Mouse (Mus musculus) left cerebral cortex, postnatal 25 days (tissue): ENCODE measurements at regions not wholly inside any gene's neighbourhood (a gene's known extent, or its start where the extent isn't known, plus 50 kb on each side); places are given as distances from the start of the nearest gene placed in this dataset.

ENCODE experiments used
- DNase-seq, 2 experiments: peaks; one replicate each; pipeline ENCODE4 v3.0.0; 2022; ENCODE audit warnings: low spot score in 2 of 2, mixed read lengths in 1 of 2
- intact Hi-C: fragments of 180-260 bp; cut with DNase I; formaldehyde crosslinking; loops from one replicate; pipeline ENCODE4 v1.15.1; 2025

DNA sequence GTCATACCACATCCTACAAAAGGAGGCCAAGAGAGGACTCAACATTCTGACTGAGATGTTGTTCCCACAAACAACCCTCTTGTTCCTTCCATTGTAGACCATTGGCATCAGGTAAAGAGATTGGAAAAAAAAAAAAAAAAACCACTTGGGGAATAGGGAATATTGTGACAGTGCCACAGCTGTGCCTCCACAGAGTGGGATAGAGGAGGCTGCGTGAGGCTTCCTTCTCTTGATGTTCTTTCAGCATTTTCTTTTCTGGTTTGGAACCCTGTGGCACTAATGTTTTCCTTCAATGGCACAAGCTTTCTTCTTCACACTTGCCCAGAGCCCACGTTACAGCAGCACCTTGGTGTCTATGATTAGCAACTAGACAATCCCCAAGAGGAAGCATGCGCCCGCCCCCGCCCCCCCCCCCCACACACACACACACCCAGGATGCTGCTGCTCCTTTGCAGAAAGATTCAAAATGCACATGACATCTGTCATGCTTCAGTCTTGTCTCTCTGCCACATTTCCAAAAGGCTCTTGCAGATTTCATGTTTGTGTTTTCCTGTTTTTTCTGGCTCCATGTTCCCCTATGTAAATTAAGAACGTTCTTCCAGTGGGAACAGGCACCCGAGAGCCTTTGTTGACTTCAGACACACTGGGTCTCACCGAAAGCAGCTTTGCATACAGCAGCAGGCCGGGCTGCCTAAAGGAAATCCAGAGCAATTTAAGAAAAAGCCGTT lies 2283.4 kb upstream of the Gm7489 start:
- intact Hi-C loops = no loop called here
- DNase-seq = peak in 1 of 2 experiments; percentile 44

DNA sequence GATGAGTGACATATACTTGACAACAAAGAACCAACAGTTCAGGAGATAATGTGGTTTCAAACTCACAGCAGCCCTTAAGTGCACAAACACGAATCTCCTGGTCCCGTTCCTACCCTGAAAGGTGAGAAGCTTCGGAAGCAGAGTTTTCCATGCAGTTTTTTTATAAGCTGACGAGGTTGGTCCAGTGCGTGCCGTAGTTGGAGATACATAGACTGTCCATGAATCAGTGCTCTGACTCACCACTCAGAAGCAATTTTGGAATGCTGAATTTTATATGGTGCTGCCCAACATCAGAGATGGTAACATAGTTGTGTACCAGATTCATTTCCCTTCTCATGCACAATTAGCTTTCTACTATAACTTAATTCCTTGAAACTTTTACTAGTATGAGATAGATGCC lies 2263.3 kb upstream of the Gm7489 start:
- intact Hi-C loops = no loop called here
- DNase-seq = no peak

DNA sequence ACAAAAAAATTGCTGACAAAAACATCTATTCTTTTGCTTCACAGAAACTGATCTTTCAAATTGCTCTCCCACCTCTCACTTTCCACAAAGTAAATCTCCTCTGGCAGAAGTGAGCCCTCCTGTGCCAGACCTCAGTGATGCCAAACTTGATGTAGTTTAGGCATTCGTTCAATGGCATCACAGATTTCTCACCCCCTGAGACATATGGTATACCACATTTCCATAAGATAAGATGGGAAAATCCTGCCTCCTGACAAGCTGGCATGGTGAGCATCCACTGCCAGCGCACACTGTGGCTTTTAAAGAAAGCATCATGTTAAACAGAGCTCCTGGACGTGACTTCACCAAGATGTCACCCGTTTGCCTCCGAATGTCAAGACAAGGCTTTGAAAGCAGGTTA lies 2257.2 kb upstream of the Gm7489 start:
- intact Hi-C loops = no loop called here
- peak in 1 of 2 experiments; percentile 85 for DNase-seq

DNA sequence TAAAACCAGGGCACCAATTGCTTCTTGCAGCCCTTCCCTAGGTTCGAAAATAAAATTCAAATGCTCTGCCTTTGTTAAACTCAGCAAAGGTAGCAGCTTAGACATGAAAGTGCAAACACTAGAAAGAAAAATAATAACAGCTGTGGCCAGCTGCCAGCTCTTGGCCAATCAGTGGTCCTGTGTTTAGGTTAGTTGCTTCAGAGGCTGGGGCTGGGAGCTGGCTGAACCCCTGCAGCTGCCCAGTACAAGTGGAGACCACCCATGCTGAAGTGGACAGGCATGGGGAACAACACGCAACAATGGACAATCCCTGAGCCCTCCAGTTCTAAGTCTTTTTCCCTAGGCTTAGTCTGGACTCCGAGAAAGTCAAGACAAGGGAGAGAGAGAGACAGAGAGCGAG lies 2256.2 kb upstream of the Gm7489 start:
- DNase-seq = no peak

DNA sequence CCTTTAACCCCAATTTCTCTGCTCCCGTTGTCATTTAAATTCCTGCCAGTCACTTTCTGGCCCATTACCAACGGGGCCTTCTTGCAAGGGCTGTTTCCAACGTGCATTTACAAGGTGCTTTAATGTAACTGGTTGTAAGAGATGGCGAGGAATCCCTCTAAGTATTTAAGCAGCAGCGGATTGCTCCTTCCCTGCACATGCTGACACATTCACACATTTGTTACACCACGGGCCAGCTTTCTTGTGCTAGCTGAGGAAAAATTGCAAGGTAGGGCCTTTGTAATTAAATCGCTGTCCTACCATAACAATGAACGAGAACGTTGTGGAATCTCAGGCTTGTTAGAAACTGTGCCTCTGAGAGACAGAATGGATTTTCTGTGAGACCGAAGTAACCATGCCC lies 2252.8 kb upstream of the Gm7489 start:
- no peak for DNase-seq
- intact Hi-C loops = no loop called here

More for the DNA sequence above, 2256.2 kb upstream of the Gm7489 start:
- intact Hi-C loops = no loop called here

DNA sequence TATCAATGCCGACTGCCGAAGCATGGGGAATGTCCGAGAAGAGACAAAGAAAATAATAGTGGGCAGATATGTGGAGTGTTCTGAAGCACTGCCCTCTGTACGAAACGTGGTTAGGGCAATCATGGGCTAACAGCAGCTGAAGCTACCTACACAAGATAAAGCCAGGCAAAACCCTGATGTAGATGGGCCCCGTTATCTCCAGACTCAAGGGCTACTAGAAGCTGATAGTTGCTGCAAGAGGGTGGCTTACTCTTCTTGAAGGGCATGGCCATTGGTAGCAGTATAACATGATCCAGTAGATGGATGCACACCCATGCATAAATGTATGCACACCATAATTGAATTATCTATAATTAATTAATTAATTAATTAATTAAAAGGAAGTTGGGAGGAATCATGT lies 2251.6 kb upstream of the Gm7489 start:
- intact Hi-C loops = no loop called here

DNA sequence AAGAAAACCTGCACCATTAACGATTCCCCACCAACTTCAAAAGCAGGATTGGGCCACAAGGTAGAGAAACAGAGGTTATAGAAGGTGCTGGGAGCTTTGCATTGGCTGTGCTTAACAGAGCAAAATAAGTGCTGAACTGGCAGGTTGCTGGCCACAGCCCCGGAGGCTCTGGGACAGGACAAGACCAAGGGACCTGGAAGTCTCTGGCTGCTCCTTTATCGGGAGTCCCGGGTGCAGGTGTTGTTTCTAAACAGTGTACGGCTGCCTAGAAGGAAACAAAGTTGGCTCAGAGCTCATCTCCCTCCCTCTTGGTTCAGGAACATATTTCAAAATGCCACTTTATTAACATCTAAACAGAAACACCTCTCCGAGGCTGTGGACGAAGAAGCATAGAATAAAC lies 2250.0 kb upstream of the Gm7489 start:
- no peak for DNase-seq
- intact Hi-C loops = no loop called here

More for the DNA sequence above, 2251.6 kb upstream of the Gm7489 start:
- no peak for DNase-seq

DNA sequence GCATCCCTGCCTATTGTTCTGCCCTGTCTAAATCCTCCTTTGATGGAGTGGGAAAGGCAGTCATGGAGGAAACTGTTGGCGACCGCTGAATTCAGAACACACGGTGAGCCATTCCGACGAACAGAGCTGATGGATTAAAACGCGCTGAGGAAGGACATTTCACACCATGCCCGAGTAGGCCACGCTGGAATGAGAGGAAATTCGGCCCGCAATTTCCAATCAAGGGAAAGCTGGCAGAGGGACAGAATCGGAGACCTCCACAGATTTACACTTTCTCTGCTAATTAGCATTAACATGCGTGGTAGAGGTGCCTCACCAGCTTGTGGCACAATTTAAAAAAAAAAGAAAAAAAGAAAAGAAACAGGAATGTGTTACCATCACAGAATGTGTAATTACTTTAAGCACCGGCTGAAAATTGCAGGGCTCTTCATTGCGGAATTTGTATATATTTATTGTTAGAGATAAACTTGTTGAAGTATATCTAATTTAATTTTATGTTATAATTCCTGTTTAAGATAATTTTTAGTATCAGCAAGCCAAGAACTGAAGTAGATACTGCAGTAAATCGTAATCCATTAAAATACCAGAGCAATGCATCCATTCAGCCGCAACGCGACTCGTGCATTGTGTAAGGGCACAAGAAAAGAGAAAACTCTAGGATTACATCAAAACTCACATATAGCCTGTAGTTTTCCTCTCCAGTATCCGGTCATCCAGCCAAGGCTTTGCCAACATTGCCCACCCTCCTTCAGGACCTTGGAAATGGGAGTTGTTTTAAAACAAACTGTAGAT lies 2249.4 kb upstream of the Gm7489 start:
- peak in 1 of 2 experiments; percentile 16 for DNase-seq

DNA sequence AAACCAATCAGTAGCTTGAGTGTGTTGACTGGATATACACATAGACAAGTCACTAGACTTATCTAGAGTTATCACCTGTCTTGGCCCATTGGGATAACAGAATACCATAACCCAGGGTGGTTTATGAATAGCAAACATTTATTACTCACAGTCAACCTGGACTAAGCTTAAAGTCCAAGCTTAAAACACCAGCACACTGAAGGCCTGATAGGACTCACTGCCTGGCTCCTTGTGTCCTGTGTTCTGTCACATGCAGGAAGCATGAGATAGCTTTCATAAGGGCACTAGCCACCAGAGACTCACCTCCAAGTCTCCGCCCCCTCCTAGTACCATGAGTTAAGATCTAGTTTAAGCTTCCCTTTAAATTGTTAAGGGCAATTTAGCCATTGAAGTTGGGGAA lies 2247.1 kb upstream of the Gm7489 start:
- DNase-seq = no peak

More for the DNA sequence above, 2249.4 kb upstream of the Gm7489 start:
- intact Hi-C loops = no loop called here

DNA sequence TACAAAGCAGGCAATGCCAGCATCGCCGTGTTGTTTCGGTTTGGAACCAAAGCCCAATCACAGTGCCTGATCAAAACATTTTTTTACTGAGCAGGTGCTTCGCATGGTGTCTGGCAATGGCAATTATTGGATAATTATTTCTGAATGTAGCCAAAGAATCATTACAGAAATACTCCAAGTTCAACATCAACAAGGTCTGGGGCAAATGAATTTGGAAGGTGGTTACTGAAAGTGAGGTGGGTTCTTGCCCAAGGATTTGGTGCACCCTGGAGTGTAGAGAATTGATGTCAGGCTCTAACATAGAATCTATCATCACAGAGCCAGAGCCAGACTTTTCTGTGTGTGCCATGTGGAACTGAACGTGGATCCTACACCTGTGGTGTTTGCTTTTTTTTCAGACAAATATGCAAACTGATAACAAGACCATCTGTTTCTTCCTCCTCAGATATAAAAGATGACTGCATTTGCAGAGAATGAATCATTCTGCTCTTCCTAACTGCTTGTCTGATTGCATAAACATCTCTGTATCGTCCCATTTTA lies 2240.9 kb upstream of the Gm7489 start:
- intact Hi-C loops = no loop called here
- DNase-seq = peak in 1 of 2 experiments; percentile 66

More for the DNA sequence above, 2247.1 kb upstream of the Gm7489 start:
- intact Hi-C loops = no loop called here

DNA sequence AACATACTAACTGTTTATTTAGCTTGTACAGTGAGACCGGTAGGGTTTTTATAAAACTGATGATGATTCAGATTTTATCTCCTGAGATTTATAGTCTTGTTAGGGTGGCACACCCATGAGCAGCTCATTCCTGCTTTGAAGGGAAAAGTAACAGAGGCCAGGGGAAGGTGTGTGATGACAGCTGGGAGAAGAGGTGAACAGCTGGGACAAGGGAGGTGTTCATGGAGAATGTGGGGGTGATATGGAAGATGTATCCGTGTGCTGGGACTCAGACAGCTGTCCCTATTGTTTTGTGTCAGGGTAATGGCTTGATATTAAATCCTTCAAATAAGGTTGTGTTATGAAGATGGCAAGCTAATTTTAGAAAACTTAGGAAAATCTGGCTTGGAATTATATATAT lies 2238.4 kb upstream of the Gm7489 start:
- no peak for DNase-seq
- intact Hi-C loops = no loop called here

DNA sequence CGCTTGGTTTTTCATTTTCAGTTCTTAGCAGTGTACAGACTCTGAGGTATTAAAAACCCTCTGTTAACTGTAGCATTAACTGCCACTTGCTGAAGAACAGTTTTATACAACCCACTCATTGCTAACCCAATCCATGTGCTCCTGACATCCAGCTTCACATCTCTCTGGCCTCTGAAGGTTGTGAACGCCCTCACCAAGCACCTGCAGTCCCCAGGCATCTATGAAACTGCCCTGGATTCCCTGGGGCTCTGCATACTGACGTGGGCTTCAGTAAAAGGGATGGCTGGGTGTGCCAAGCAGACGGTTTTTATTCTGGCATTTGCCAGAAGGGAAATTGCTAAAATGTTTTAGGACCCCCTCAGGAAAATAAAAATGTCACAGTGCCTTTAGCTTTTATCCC lies 2232.2 kb upstream of the Gm7489 start:
- intact Hi-C loops = no loop called here
- DNase-seq = no peak

DNA sequence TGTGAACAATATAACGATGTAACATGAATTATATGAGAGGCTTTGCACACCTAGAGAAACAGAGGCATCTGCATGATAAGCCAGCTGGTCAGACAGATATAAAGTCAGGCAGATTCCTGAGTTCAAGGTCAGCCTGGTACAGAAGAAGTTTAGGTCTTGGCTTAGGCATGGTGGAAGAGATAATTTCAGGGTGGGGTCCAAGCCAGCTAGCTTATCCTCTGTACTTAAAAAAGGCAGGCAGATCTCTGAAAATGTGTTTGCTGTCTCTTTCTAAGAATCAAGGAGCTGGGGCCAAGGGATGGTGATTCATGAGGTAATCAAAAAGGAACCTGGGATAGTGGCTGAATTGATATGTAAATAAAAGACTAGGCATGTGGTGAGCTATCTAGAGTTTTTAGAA lies 2227.1 kb upstream of the Gm7489 start:
- no peak for DNase-seq
- intact Hi-C loops = no loop called here

DNA sequence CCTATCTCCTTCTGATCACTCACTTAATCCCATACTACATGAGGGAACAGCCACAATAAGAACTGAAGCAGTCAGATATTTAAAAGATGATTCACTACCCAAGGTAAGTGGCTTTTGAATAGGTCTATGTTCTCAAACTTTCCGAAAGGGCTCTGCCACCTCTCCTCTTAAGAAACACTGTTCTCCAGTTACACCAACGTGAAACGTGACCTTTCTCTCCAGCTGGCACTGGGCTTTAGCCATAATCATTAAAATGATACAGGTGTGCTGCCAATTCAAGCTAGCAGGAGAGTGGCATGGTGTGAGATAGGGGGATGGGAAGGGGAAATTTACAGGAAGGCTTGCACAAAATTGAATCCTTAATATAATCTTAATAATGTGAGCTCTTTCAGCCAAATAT lies 2216.4 kb upstream of the Gm7489 start:
- no peak for DNase-seq
- intact Hi-C loops = no loop called here

DNA sequence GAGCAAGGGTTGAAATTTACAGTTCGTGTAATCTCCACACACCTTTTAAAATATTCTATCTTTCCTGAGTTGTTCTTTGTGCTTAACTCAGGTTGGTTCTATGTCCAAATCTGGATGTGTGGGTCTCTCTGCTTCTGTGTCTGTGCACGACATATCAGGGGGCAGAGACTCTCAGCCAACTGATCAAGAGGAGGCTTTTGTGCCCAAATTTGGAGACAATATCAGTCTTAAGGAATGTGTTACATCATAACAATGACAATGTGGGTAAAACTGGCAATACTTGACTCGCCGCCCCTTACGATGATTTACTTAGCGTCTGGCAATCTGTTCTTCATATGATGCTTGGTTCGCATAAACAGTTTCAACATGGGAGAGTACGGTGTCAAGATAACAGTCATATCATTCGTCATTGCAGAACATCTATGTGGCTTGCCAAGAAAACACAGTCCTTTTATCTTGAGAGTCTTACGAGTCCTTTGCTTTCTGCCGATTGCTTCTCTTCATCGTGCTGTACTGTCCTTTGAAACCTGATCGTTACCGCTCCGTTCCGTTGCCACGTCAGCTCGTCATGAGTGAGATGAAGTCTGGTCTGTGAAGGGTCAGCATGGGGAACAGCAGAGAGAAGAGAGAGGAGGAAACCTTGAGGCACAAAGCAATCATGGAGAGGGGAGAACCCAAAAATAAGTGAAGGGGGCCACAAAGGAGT lies 2212.9 kb upstream of the Gm7489 start:
- no peak for DNase-seq
- intact Hi-C loops = no loop called here

DNA sequence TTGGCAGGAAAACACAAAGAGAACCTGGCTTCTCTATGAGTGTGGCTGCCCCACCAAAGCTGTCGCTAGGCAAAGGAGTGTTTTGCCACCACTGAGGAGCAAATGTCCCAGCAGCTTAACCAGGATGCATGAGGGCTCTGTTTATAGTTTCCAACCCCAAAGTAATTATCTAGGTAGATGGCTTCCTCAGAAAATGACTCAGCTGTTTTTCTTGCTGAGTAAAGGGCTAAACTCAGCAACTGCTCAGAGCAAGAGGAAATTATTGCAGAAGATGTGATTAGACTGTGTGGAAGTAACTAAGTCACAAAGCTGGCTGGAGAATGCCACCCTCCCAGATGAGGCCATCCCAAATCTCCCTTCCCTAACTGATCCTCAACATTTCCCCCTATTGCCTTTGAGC lies 2211.2 kb upstream of the Gm7489 start:
- DNase-seq = no peak
- intact Hi-C loops = no loop called here

DNA sequence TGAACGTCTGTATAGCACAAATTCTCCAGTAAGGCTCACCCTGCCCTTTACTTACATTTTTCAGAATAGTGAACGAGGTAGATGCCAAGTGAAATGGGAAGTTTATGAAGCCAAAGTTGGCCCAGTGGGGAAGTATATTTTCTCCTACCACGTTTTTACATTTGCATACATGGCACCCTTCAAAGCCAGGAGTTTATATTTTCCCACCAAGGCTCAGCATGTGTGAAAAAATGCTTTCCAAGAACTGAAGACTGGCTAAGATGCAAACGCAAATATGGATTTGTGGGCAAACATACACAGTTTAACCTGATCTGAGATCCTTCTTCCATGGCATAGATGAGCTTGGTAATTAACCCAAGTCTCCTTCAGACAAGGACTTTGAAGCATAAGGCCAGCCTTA lies 2209.4 kb upstream of the Gm7489 start:
- no peak for DNase-seq
- intact Hi-C loops = no loop called here

DNA sequence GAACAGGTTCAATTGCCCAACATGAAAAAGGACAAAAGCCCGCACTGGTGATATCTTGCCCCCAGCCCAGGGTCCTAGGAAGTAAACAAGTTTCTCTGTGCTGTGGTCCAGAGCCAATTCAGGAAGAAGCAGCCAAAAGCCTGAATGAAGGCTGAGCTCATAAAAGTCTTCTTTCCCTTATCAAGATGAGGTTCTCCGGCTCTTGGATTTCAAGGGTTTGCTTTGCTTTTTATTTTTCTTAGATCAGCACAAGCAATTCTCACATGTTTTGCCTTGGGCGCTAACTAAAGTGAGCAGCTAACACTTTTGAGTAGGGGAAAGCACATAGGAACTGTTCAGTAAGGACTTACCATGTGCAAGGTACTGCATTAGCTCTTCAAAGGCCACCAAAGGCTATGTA lies 2208.0 kb upstream of the Gm7489 start:
- intact Hi-C loops = no loop called here
- no peak for DNase-seq

DNA sequence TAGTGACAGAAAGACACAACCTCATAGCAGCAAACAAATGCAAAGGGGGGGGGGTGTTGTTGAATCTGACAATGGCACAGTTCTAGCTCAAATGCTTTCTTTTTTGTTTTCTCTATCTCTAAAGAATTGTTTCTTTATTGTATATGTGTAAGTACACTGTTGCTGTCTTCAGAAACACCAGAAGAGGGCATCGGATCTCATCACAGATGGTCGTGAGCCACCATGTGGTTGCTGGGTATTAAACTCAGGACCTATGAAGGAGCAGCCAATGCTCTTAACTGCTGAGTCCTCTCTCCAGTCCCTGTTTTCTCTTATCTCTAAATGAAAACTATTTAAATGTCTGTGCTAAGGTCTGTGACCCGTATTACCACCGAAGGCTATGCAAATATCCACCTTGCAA lies 2207.4 kb upstream of the Gm7489 start:
- DNase-seq = no peak
- intact Hi-C loops = no loop called here

DNA sequence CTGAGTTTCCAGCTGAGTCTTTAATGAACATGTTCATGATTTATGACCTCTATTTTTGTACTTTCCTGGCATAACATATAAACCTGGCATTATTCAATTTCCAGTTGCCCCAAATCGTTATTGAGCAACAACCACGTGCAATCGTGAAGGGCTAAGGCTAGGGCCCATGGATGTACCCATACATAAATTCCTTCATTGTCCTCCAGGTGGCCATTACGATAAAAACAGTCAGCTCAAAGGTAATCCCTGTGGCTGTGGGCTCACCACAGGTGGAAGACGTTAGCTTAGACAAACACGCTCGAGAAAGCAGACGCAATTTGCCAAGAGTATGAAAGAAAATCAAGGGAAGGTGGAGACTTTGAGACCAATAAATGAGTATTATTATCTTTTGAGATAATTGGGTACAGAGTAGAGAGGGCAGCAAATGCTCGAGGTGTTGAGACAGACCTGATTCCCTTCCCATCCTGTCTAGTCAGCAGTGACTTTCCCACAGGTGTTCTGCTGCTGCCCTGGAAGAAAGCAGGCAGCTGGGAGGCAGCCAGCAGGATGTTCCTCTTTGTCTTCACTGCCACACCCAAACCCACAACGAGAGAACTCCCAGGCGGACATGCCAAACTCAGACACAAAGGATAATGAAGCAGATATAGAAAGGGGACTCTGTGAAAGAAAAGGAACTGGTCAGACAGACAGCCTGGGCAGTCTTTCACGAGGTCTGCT lies 2205.4 kb upstream of the Gm7489 start:
- DNase-seq = no peak
- intact Hi-C loops = no loop called here
